Mouse (Mus musculus): ENCODE data around the gene Dst.

The Dst gene

GRCm38 (mm10) chr1:34129691-34130090 is 221.7 kb downstream of the Dst start:
- no peak for DNase-seq (ENCODE audit: low spot score)

DNA sequence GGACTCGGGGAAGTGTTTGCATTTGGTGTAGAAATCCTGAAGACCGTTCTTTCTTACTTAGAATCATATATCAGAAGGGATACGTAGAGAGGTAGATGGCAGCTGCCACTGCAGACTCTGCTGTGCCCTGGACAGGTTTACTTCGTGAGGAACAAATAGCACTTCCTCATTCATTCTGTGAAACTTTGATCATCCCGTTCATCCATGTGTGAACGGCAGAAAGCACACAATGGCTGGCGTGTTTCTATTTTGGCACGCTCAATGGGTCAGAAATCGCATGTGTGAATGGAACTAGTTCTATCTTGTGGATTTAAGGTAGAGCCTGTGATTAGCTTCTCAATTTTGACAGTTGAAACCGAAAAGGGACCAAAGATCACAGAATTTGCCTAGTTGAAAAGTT is 222.8 kb downstream of the Dst start:
- no peak for DNase-seq (ENCODE audit: low spot score)

- DNase-seq (ENCODE audit: low spot score), result no peak
Observed at GRCm38 (mm10) chr1:34132875-34133274, 224.8 kb downstream of the Dst start.

- no peak for DNase-seq (ENCODE audit: low spot score)
Observed at GRCm38 (mm10) chr1:34135535-34135934, 227.5 kb downstream of the Dst start.

DNA sequence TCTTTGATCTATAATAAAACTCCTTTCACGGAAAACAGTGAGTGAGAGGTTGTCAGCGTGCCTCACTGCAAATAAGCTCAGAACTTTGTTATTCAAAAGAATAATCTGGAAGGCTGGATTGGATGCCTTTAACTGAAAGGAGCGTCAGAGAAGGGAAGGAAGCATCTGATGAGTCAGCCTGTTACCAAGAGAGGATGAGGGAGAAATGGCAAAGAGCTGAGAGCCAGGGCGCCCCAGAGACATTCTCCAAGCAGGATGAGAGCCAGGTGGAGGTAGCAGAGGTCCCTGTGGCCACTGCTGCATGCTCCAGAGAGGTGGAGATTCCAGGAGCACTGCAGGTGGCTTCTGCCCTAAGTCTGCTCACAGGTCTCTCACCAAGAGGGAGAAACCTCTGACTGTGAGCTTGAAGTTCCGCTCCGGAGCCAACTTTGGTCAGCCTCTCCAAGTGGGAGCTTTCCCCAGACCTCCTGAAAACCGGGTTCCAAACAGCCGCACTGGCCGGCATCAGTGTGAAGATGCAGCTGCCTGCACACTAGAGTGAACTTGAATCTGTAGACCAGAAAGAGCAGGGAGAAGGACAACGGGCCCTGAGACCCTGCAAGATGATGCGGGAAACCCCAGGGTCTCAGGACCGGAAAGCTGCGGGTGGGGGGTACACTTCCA is 231.3 kb downstream of the Dst start:
- DNase-seq (ENCODE audit: low spot score), result no peak

- no peak for DNase-seq (ENCODE audit: low spot score)
Observed at GRCm38 (mm10) chr1:34139871-34140471, 231.9 kb downstream of the Dst start.

DNA sequence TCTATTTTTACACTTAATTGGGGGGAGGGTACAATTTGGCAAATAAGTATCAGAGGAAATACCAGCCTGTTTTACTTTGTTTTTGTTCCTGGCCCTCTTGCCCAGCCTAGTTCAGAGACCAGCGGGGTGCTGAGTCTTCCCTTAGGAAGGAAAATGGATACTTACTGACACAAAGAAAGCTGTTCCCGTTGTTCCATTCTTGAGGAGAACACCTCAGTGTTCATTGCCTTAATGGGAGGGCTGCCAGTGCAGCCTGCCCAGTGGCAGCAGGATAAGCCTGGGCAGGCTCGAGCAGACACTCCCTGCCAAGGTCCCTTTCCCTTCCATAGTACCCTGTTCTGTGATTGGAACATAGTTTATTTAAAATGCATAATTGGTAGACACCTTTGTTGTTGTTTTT is 232.7 kb downstream of the Dst start:
- DNase-seq (ENCODE audit: low spot score), result no peak

- DNase-seq (ENCODE audit: low spot score), result no peak
Observed at GRCm38 (mm10) chr1:34142951-34143580, 235.0 kb downstream of the Dst start.

DNA sequence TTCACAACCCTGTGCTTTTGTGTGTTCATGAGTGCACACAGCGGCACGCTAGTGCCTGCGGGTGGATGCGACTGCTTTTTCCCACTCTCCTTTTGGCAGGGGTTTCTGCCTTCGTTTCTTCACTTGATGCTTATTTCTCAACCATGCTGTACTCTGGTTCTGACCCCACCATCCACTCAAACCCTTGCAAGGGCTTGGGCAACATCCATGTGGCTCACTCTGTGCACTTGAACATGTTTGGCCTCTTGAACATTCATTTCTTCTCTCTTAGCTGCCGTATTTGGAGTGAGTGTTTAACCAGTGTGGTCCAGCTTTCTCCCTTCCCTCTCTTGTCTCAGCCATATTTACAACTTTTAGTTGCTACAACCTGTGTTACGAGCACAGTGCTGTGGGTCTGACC is 236.8 kb downstream of the Dst start:
- no peak for DNase-seq (ENCODE audit: low spot score)

DNA sequence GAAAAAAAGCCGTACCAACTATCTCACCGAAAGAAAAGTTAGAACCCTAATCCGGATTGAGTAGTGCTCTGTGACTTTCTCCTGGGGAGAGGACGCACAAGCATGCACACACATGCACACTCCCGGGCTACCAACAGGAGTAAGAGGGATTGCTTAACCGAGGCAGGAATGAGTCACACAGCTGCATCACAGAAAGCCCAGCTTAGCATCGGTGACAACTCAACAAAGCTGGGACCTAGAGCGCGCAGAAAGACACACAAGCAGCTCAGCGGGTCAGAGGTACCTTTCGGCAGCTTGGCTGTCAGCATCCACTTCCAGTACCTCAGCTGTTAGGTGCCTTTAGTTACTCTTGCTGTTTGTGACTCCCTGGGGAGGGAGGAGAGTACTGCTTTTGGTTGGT is 240.0 kb downstream of the Dst start:
- no peak for DNase-seq (ENCODE audit: low spot score)

GRCm38 (mm10) chr1:34150416-34151093 is 242.5 kb downstream of the Dst start:
- DNase-seq (ENCODE audit: low spot score), result no peak

DNA sequence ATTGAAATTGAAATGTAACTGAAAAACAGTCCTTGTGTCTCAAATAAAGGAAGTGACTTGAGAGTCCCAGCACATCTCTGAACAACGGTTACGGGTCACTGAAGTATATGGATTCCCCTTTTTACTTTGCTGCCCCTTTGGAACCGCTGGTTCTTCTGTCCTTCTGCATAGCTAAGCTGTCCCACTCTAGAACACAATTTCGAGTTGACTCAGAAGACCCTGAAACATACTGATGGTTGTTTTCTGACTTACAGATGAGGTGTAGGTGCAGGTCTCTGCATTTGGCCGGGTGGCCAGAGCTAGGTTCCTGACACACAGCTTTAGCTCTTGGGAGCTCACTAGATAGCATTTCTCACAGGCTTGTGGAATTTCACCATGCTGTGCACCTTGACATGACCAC is 244.7 kb downstream of the Dst start:
- no peak for DNase-seq (ENCODE audit: low spot score)

GRCm38 (mm10) chr1:34156058-34156457 is 248.0 kb downstream of the Dst start:
- no peak for DNase-seq (ENCODE audit: low spot score)

DNA sequence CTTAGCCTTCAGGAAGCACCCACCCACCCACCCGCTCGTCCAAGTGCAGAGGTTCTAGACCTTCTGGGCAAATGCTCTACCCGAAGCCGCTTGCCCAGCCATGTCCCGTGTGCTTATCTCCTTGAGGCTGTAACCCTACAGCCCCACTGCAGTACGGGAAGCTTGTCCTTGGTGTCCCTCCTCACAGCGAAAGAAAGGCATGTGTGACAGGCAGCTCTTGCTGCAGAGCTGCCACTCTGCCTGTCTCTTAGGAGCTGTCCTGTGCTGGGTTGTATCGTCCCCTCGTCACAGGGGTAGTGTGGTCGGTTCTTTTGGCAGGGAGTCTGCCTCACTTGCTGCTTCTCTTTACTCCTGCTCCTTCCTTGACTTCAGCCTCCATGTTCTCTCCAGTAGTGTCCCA is 249.7 kb downstream of the Dst start:
- no peak for DNase-seq (ENCODE audit: low spot score)

- no peak for DNase-seq (ENCODE audit: low spot score)
Observed at GRCm38 (mm10) chr1:34158822-34159221, 250.8 kb downstream of the Dst start.

DNA sequence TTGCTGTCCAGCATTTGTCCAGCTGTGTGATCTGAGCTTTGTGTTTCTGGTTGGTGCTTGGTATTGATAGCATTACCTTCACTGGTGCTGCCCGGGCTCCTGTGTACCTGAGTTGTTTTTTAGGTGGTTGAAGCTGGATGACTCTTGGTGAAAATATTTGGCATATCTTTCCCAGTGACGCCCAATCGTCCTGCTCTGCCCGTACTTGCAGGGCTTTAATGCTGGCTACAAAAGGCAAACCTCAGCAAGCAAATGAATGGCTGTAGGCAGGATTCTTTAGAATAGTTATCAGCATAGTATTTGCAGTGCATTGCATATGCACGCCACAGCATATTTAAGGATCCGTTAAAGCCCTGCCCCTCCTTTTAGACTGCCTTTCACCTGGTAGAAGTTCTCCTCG is 251.9 kb downstream of the Dst start:
- no peak for DNase-seq (ENCODE audit: low spot score)

GRCm38 (mm10) chr1:34164616-34165295 is 256.7 kb downstream of the Dst start:
- peak; percentile 87 for DNase-seq (ENCODE audit: low spot score)

- DNase-seq (ENCODE audit: low spot score), result no peak
Observed at GRCm38 (mm10) chr1:34165926-34166325, 257.9 kb downstream of the Dst start.

- DNase-seq (ENCODE audit: low spot score), result no peak
Observed at GRCm38 (mm10) chr1:34167151-34168057, 259.4 kb downstream of the Dst start.

GRCm38 (mm10) chr1:34169086-34169485 is 261.1 kb downstream of the Dst start:
- DNase-seq (ENCODE audit: low spot score), result no peak

- no peak for DNase-seq (ENCODE audit: low spot score)
Observed at GRCm38 (mm10) chr1:34174517-34174916, 266.5 kb downstream of the Dst start.
